Mouse (Mus musculus): ENCODE results near the gene Mrpl52.

GRCm38 (mm10) chr14:54432078-54432836 lies 5.5 kb downstream of the Mrpl52 start:
- TF ChIP-seq POLR2A (IDR thresholded peaks at IDR 0.05; ENCODE audit: borderline replicate concordance, low read depth, low read length) (no peak), CTCF (IDR thresholded peaks at IDR 0.05; ENCODE audit: low read depth, low read length) (no peak)
